Mouse (Mus musculus) small intestine, adult 2 months (tissue): ENCODE measurements around the gene Mxi1.

Experiments used
- CTCF ChIP-seq: fragments of 200-500 bp; IDR thresholded peaks from 2 replicates; pipeline ENCODE4 v1.5.1; 2012; ENCODE audit warnings: low read depth, mild to moderate bottlenecking, control low read depth, inconsistent platforms, low read length, moderate library complexity, mixed read lengths; ENCODE audit not compliant: insufficient replicate concordance, insufficient read length; ENCODE audit errors: extremely low read depth
- POLR2A ChIP-seq: fragments of 200-500 bp; IDR thresholded peaks from 2 replicates; pipeline ENCODE4 v1.6.1; 2012; ENCODE audit warnings: low read depth, mild to moderate bottlenecking, control low read depth, inconsistent platforms, low read length, moderate library complexity

- TF ChIP-seq POLR2A: peak; percentile 67
- no peak for TF ChIP-seq CTCF
Measured at GRCm38 (mm10) chr19:53390495-53391007, 80.2 kb downstream of the Mxi1 start, which contains the start of gene Smndc1.
